Mouse (Mus musculus): ENCODE data around the gene Rbm19.
"Not testable (repeated sequence)": the region's sequence is repeated elsewhere in the genome, so short reads cannot be mapped to it uniquely, and the experiment has no call there.

Gene Rbm19

DNA sequence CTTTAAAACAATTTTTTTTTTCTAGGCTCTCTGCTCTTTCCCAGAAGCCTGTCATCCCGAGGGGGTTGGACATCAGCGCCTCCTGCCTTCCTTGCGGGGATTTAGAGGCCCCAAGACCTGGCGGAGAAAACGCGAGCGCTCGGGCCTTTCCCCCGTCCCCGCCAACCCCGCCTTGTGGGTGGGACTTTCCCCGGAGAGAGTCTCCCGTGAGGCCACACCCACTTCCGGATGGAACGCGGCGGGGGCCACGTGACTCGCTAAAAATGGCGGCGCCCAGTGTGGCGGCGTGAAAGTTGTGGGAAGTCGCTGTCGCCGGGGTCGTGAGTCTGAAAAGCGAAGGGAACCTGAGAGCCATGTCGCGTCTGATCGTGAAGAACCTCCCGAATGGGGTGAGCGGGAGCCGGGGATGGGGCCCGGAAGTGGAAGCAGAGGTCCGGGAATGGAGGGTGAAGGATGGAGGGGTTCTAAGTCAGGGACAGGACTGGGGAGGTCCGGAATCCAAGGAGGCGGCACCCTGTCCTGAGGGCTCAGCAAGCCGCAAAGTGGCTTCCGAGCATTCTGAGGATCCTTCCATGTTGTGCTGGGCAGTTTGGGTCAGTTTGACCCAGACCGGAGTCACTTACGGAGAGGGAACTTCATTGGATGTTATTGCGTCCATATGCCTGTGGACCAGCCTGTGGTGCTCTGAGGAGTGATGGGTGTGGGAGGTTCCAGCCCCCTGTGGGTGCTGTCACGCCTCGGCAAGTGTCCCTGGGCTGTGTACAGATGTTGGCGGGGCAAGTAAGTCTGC, at the start of gene Rbm19:
Gene Rbm19 (plus strand): TSS at position 205 of the 790 bp plus-strand sequence.
- DNase-seq (ENCODE audit: low spot score), result peak; percentile 93

DNA sequence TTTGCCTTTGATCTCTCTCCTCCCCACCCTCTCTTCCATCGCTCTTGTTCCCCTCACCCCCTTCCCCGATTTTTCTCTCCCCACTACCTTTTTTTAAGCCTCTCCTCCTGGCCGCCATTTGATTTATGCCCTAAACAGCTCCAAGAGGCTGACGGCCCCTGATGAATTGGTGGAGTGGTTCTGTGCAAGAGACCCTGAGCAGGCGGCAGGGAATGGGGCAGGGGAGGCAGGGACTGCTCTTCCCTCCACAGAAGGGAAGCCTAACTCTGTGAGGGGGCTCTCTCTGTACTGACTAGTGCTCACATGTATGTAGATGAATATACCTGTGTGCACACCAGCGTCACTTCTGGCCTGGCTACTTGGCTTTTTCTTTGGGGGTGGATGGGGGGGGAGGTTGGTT, 49.0 kb upstream of the Rbm19 start:
- no peak for DNase-seq (ENCODE audit: low spot score)

- no peak for DNase-seq (ENCODE audit: low spot score)
These were observed 42.2 kb upstream of the Rbm19 start for GRCm38 (mm10) chr5:120074101-120074500.

DNA sequence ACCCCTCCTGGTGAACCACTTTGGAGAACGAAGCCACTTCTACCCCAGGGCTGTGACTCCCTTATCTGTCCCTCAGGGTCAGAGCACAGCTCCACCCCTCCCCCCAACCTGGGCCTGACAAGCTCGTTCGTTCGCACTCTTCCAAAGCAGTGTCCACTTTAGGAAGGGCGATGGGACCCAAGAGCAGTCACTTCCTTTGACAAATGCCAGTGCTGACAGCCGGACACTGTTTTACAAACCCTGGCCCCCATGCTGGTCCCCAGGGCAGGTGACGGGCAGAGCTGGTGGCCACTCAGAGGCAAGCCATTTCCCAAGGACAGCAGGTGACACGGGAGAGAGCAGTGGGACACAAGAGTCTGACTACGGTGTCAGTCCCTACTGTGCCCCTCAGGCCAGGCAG, 36.2 kb upstream of the Rbm19 start:
- DNase-seq (ENCODE audit: low spot score), result no peak

GRCm38 (mm10) chr5:120080468-120080867, 35.8 kb upstream of the Rbm19 start:
- no peak for DNase-seq (ENCODE audit: low spot score)

DNA sequence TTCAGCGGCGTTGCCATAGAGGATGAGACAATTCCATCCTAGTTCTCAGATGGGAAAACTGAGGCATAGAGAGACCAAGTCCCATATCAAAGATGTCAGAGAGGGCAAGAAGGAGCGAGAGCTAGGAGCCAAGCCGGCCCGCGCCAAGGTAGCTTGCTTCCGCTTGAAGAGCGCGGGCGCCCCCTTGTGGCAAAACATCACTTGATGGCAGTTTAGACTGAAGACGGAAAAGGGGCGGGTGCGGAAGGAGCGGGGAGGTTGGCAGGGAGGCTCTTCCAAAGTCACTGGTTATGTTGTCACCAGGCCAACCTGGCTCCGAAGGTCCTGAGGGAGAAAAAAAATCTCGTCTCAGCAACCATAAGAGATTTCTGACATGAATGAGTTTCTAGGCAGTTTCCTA, 27.7 kb upstream of the Rbm19 start:
- peak; percentile 96 for DNase-seq (ENCODE audit: low spot score)

- peak; percentile 74 for DNase-seq (ENCODE audit: low spot score)
These were observed 21.7 kb upstream of the Rbm19 start for GRCm38 (mm10) chr5:120094602-120095001.

GRCm38 (mm10) chr5:120097042-120097441, 19.2 kb upstream of the Rbm19 start:
- DNase-seq (ENCODE audit: low spot score), result no peak

DNA sequence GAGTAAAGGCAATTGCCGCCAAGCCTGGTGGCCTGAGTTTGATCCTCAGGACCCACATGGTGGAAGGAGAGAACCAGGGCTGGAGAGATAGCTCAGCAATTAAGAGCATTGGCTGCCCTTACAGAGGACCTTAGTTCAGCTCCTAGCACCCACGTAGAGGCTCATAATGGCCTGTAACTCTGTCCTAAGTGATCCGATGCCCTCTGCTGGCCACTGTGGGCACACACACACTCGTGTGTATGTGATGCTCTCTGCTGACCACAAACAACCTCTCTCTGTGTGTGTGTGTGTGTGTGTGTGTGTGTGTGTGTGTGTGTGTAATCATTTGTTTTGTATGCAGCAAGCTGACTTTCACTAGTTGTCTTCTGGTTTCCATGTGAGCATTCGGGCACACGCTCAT, 15.5 kb upstream of the Rbm19 start:
- no peak for DNase-seq (ENCODE audit: low spot score)

DNA sequence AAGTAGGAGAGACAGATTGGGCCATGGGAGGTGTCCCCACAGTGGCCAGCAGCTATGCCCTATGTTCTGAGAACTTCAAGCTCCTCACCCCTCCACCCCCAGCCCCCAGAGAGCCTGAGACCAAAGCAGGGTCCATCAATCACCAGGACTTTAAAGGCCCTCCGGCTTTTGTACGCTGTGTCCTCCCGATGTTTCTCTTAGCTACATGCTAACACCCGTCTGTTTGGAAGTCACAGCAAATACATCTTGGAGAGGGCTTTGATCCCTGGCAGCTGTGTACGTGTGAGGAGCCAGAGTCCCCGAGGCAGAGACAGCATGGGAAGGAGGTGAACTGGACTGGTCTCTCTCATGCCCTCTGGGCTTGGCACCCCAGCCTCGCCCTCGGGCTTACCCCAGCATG, 14.2 kb upstream of the Rbm19 start:
- DNase-seq (ENCODE audit: low spot score), result no peak

GRCm38 (mm10) chr5:120102732-120103131, 13.5 kb upstream of the Rbm19 start:
- peak; percentile 80 for DNase-seq (ENCODE audit: low spot score)

GRCm38 (mm10) chr5:120103458-120103857, 12.8 kb upstream of the Rbm19 start:
- DNase-seq (ENCODE audit: low spot score), result no peak

DNA sequence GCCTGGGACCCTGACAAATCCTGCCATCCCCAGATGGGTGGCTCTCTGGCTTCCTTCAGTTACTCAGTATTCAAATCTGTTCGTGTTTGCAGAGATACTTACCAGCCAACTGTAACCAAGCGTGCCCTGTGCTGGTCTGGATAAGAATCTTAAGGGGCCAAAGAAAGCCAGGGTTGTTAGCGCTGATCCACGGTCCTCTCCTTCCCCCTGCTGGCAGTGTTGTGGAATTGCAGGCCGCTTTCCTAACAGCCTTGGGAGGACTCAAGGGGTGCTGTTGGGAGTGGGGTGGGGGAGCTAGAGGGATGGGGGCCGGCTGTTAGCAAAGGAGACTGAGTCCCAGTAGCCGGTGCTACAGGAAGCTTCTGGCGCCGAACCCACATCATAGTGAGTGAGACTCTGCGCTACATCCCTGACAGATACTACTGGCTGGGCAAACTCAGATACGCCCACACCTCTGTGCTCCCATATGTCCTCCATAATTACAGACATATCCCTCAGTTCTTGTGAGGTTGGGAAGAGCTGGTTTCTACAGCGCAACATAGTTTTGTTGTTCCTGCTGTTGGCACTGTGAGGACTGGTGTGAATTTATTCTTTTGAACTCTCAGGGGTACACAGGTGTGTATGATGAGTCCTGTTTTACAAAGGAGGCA, 9.7 kb upstream of the Rbm19 start:
- DNase-seq (ENCODE audit: low spot score), result peak; percentile 79

DNA sequence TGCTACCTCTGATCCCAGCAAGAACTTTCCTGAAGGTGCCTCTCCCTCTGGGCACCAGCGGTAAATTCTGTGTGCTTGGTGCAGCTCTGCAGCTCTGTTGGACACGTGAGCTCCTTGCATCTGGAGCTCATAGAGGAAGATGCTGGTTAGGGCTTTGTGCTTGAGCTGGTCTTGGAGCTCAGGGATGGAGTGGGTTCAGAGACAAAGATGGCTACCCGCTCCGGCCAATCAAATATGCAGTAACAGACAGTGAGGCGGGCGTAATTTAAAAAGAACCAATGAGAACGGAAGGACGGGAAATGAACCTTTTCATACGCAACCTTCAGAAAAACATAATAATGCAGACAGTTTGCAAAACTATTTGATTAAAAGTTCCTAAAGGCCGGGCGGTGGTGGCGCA, 1.9 kb upstream of the Rbm19 start:
- DNase-seq (ENCODE audit: low spot score), result no peak

DNA sequence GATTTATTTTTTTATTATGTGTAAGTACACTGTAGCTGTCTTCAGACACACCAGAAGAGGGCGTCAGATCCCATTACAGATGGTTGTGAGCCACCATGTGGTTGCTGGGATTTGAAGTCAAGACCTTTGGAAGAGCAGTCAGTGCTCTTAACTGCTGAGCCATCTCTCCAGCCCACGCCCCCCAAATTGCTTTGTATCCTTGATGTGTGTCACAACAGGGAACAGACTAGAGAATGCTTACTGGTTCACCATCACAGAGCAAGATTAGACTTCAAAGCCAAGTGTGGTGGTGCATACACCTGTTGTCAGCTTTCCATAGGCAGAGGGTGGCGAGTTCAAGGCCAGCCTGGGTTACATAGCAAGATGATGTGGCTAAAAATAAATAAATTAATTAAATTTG, 896 bp downstream of the Rbm19 start:
- DNase-seq (ENCODE audit: low spot score), result not testable (repeated sequence)

DNA sequence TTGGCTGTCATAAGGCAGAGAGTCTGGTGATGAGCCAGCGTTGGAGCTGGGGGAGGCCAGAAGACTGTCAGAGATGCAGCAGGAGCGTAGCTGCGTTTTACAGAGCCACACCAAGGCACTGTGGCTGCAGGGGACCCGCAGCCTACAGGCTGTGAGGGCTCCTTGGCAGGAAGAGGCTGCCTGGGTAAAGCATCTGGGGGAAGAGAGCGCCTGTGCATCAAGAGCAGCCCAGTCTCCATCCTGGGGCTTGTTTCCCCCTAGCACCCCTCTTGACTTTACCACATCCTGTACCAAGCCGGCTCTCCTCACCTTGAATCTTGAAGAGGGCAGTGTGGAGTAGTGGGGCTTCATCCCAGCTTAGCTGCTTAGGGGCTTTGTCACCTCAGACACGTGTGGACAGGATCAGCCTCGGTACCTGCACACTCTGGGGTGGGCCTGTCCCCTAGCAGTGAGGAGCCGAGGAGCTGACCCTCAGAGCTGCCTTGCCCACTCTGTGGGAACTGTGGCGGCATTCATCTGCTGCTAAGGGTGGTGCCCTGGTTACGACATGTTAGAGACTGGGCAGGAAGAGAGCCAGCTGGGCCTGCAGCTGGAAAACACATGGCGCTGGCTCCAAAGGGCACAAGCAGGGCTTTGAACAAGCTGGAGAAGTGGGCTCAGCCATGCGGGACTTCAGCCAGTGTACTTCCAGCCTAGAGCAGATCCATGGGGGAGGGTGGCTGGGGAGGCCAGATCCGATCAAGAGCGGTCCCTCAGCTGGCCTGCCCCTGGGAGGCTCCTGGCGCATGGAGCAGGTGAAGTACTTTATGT, 8.8 kb downstream of the Rbm19 start:
- DNase-seq (ENCODE audit: low spot score), result no peak

GRCm38 (mm10) chr5:120127641-120128040, 11.4 kb downstream of the Rbm19 start:
- DNase-seq (ENCODE audit: low spot score), result peak; percentile 55

DNA sequence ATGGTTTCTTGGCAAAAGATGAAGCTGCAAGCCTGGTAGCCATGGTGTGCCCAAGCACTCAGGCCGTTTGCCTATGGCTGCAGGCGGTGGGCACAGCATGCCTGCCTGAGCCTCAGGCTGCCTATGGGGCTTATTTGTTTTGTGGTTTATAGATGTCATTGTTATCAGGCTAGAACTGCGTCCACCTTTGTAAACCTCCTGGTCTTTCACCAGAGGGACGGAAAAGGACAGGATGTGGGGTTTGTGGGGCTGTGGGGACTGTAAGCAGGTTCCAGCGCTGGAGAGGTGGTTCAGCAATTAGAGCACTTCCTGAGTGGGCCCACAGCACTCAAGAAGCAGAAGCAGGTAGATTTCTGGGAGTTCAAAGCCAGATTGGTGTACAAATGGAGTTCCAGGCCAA, 12.2 kb downstream of the Rbm19 start:
- no peak for DNase-seq (ENCODE audit: low spot score)

DNA sequence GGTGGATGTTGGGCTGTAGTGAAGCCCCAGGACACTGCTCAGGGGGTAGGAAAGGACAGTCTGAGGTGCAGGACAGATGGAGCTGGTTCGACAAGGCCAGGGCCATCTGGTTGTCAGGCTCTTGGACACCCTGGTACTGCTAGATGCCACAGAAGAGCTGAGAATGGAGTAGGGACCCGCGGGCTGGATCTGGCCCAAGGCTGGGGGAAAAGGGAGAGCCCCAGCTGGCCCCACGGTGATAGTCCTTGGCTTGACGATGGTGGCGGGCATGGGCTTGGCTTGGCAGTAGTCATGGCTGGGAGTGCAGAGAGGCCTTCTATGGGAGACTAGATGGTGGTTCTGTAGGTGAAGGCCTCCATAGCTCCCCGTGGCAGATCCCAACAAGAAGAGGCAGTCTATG, 12.8 kb downstream of the Rbm19 start:
- DNase-seq (ENCODE audit: low spot score), result no peak

DNA sequence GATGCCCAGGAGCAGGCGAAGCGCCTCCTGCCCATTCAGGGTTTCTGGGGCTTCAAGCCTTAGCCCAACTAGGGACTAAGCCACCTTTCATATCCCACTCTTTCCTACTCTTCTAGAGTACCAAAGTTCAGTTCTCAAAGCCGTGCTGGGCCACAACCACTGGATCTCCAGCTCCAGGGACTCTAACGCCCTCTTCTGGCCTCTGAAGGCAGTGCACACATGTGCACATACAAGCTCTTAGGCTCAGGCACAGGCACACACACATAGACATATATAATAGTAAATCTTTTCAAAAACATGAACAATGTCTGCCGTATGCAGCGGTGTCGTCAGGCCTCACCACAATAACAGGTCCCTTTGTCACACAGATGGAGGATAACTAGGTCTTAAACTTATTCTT, 13.5 kb downstream of the Rbm19 start:
- no peak for DNase-seq (ENCODE audit: low spot score)

DNA sequence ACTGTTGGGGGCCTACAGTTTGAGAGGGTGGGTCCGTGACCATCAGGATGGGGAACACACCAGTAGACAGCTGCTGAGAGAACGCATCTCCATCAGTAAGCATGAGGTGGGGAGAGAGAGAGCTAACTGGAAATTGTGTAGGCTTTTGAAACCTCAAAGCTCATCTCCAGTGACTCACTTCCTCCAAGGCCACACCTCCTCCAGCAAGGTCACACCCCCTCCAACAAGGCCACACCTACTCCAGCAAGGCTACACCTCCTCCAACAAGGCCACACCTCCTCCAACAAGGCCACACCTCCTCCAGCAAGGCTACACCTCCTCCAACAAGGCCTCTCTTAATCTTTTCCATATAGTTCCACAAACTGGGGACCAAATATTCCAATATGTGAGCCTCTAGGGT, 13.9 kb downstream of the Rbm19 start:
- no peak for DNase-seq (ENCODE audit: low spot score)

DNA sequence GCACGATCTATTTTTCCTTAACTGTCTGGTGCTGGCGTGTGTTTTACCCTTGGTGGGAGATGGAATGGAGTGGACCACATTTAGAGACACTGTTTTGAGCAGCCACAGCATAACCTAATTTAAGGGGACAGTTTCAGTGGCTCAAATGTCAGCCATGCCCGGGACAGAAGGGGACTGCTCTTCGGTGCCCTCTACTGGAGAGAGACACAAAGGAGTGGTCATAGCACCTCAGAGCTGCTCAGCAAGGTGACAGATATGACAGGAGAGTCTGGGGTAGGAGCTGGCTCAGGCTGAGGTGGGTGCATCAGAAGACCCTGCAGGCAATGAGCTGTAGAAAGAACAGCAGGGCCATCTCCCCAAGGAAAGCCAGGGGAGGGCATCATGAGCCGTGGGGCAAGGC, 15.3 kb downstream of the Rbm19 start:
- DNase-seq (ENCODE audit: low spot score), result peak; percentile 76

DNA sequence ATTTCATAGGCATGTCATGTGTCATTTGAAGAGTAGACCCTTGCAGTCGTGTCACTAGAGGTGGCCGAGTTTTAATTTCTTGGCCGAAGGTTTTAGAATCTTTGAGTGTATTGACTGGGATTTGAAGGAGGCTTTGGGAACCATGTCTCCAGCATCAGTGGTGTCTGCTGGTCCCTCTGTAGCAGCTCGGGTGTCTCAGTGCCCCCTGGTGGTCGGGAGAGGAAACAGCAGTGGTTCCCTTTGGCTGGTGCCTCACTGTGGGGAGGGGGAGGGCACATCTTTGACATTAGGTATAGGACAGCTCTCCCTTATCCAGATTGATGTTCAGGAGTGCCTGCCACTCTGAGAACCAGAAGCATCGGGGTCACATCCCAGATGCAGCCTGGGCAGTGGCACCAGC, 17.7 kb downstream of the Rbm19 start:
- DNase-seq (ENCODE audit: low spot score), result peak; percentile 77
